Mouse (Mus musculus) urinary bladder, adult 2 months (tissue): ENCODE measurements around the gene Cdkn2d. TPM values are rescaled to one million over a fixed set of nuclear protein-coding genes. Genes with fewer than 3 reads are reported as not detected.
A peak's percentile ranks its signal among the peaks of the same experiment; 100 is the strongest.
"Not testable (repeated sequence)": the region's sequence is repeated elsewhere in the genome, so short reads cannot be mapped to it uniquely, and the experiment has no call there.

Experiments
- DNase-seq: peaks from one replicate; pipeline ENCODE4 v3.0.0; 2022; ENCODE audit warnings: low spot score
- polyA plus RNA-seq: library from polyadenylated mRNA; depleted of rRNA; stranded (reverse); fragments of >200 nt; gene quantifications from 2 replicates; pipeline ENCODE4 v1.2.3, GENCODE M21; 2012; rRNA removed

Gene Cdkn2d
- 17.9 and 18.2 TPM in 2 replicates for polyA plus RNA-seq

GRCm38 (mm10) chr9:21291022-21291787 is at the start of gene Cdkn2d:
Gene Cdkn2d (minus strand): TSS chr9:21291407.
- DNase-seq = peak; percentile 92

- DNase-seq = no peak
These were observed 49.2 kb upstream of the Cdkn2d start for GRCm38 (mm10) chr9:21340411-21340810.

GRCm38 (mm10) chr9:21337652-21338051 is 46.4 kb upstream of the Cdkn2d start:
- peak; percentile 76 for DNase-seq

- no peak for DNase-seq
These were observed 45.3 kb upstream of the Cdkn2d start for GRCm38 (mm10) chr9:21336491-21336890.

GRCm38 (mm10) chr9:21335391-21335790 is 44.2 kb upstream of the Cdkn2d start:
- DNase-seq = no peak

GRCm38 (mm10) chr9:21334747-21335146 is 43.5 kb upstream of the Cdkn2d start:
- DNase-seq = no peak

GRCm38 (mm10) chr9:21333523-21333922 is 42.3 kb upstream of the Cdkn2d start:
- no peak for DNase-seq

GRCm38 (mm10) chr9:21332161-21333061 is 41.2 kb upstream of the Cdkn2d start:
- DNase-seq = no peak

- DNase-seq = no peak
These were observed 40.3 kb upstream of the Cdkn2d start for GRCm38 (mm10) chr9:21331365-21332140.

GRCm38 (mm10) chr9:21329699-21330289 is 38.6 kb upstream of the Cdkn2d start:
- DNase-seq = no peak

GRCm38 (mm10) chr9:21329041-21329440 is 37.8 kb upstream of the Cdkn2d start:
- no peak for DNase-seq

GRCm38 (mm10) chr9:21328041-21328440 is 36.8 kb upstream of the Cdkn2d start:
- no peak for DNase-seq

- DNase-seq = no peak
These were observed 36.4 kb upstream of the Cdkn2d start for GRCm38 (mm10) chr9:21327569-21327968.

GRCm38 (mm10) chr9:21324269-21324668 is 33.1 kb upstream of the Cdkn2d start:
- no peak for DNase-seq

GRCm38 (mm10) chr9:21322917-21323297 is 31.7 kb upstream of the Cdkn2d start:
- not testable (repeated sequence) for DNase-seq

- DNase-seq = no peak
These were observed 31.2 kb upstream of the Cdkn2d start for GRCm38 (mm10) chr9:21322211-21322916.

GRCm38 (mm10) chr9:21321513-21321835 is 30.3 kb upstream of the Cdkn2d start:
- no peak for DNase-seq

GRCm38 (mm10) chr9:21320619-21321512 is 29.7 kb upstream of the Cdkn2d start, which contains the start of gene Slc44a2:
Gene Slc44a2 (plus strand): TSS chr9:21320698.
- DNase-seq = peak; percentile 77

- DNase-seq = no peak
These were observed 29.0 kb upstream of the Cdkn2d start for GRCm38 (mm10) chr9:21320280-21320618.

- no peak for DNase-seq
These were observed 28.3 kb upstream of the Cdkn2d start for GRCm38 (mm10) chr9:21319503-21319902.
